Mouse (Mus musculus) kidney, embryonic 14.5 days (tissue): ENCODE measurements around the gene 2310039H08Rik. TPM values are rescaled to one million over a fixed set of nuclear protein-coding genes. Genes with fewer than 3 reads are reported as not detected.

Experiments
- ATAC-seq: fragments of 200-750 bp; cut with Nextera tagmentation; 2 replicates; pipeline ENCODE4 v1.8.0; 2017; ENCODE audit warnings: moderate number of reproducible peaks, mild to moderate bottlenecking, moderate TSS enrichment, moderate library complexity; ENCODE audit not compliant: low FRiP score, low TSS enrichment
- H3K27ac ChIP-seq: fragments of 300-500 bp; sonication (generic); 2 replicates; pipeline ENCODE4 v1.5.1; 2014; ENCODE audit warnings: low read depth, mild to moderate bottlenecking, low read length, moderate library complexity, mixed read lengths
- H3K27me3 ChIP-seq: fragments of 300-500 bp; sonication (generic); 2 replicates; pipeline ENCODE4 v1.6.1; 2014; ENCODE audit warnings: mild to moderate bottlenecking, low read length; ENCODE audit not compliant: control insufficient read depth, insufficient read depth
- H3K36me3 ChIP-seq: fragments of 300-500 bp; sonication (generic); 2 replicates; pipeline ENCODE4 v1.6.1; 2014; ENCODE audit warnings: low read length, mixed read lengths; ENCODE audit not compliant: control insufficient read depth, insufficient read depth
- H3K4me1 ChIP-seq: fragments of 300-500 bp; sonication (generic); 2 replicates; pipeline ENCODE4 v1.6.1; 2014; ENCODE audit warnings: low read length, mixed read lengths; ENCODE audit not compliant: control insufficient read depth, insufficient read depth
- H3K4me2 ChIP-seq: fragments of 300-500 bp; sonication (generic); replicated peaks from 2 replicates; pipeline ENCODE4 v1.6.1; 2014; ENCODE audit warnings: low read depth, mild to moderate bottlenecking, low read length
- H3K4me3 ChIP-seq: fragments of 300-500 bp; sonication (generic); 2 replicates; pipeline ENCODE4 v1.5.1; 2014; ENCODE audit warnings: mild to moderate bottlenecking, low read length
- H3K9ac ChIP-seq: fragments of 300-500 bp; sonication (generic); 2 replicates; pipeline ENCODE4 v1.6.1; 2014; ENCODE audit warnings: low read depth, mild to moderate bottlenecking, low read length, moderate library complexity
- H3K9me3 ChIP-seq: fragments of 300-500 bp; sonication (generic); 2 replicates; pipeline ENCODE4 v1.6.1; 2016; ENCODE audit warnings: low read length; ENCODE audit not compliant: control insufficient read depth
- WGBS: fragments of 180-500 bp; shearing (Covaris S2); extraction: QIAGEN DNeasy Blood & Tissue Kit; methylation state at CpG from one replicate; pipeline ENCODE4 v1.1.7; 2014; 5-methylcytosine and 5-hydroxymethylcytosine counted together
- polyA plus RNA-seq: library from polyadenylated mRNA; unstranded; fragments of >200 nt; fragmentation: Nextera tagmentation; extraction: Ambion mirVana; gene quantifications from 2 replicates; pipeline ENCODE4 v1.2.1, GENCODE M21; 2014

The 2310039H08Rik gene
- polyA plus RNA-seq, 1 experiment from 2014 or later, result 73.6 TPM

- H3K27me3 ChIP-seq, result no peaks in the 10 kb centered on the region
- H3K4me1 ChIP-seq, result peaks cover 7% of the 10 kb centered on the region; the same call in 1 of the 2 replicates
- no peaks in the 10 kb centered on the region for H3K9me3 ChIP-seq
- no peak overlapping the region for H3K4me3 ChIP-seq
- H3K27ac ChIP-seq, result no peak overlapping the region
- WGBS, result 91% methylated on average over 4 of the region's 4 CpGs
- peaks cover 21% of the 10 kb centered on the region for H3K36me3 ChIP-seq
- no peak overlapping the region for H3K9ac ChIP-seq
- no peak overlapping the region for H3K4me2 ChIP-seq
- ATAC-seq, result no peak
These were observed 1.4 kb upstream of the 2310039H08Rik start for GRCm38 (mm10) chr17:46771025-46771424.

DNA sequence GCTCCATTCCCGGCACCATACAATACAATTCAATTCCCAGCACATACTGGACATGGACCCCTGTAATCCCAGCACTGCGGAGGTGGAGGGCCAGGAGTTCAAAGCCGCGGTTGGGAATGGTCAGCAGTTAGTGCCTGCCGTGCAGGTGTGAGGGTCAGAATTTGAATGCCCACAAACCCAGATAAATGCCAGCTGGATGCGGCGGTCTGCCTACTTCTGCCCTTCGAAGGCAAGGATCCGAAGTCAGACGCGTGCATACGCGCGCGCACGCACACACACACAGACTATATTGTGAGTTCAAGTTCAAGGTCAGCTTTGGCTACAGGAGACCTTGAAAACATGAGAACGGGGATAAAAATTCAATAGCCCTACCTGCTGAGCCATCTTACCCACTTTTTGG is 819 bp upstream of the 2310039H08Rik start:
- Histone ChIP-seq H3K27ac (no peak overlapping the region), H3K4me3 (peak overlapping the region; percentile 60), H3K36me3 (peaks cover 27% of the 10 kb centered on the region), H3K27me3 (no peaks in the 10 kb centered on the region), H3K9ac (peak overlapping the region; percentile 78; the same call in 1 of the 2 replicates), H3K9me3 (no peaks in the 10 kb centered on the region), H3K4me2 (peak overlapping the region; percentile 57), H3K4me1 (peaks cover 7% of the 10 kb centered on the region; the same call in 1 of the 2 replicates)
- WGBS, result 61% methylated on average over 17 of the region's 17 CpGs
- ATAC-seq, result no peak

DNA sequence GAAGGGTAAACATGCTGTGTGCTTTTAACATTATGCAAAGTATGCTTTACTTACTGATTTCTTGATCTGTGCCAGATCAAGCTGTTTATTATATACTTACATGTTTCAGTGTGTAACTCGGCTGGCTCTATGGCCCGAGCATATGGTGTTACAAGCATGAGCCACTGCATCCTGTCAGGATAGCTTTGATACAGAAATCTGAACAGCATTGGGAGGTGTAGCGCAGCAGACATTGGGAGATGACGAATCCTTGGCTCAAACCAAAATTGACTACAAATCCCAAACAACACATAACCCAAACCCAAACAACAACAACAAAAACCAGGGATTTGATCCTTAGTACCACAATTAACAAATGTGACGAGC is 414 bp upstream of the 2310039H08Rik start:
- Histone ChIP-seq H3K9me3 (no peaks in the 10 kb centered on the region), H3K4me1 (peaks cover 7% of the 10 kb centered on the region; the same call in 1 of the 2 replicates), H3K27me3 (no peaks in the 10 kb centered on the region), H3K27ac (peak overlapping the region; percentile 44), H3K4me2 (peak overlapping the region; percentile 57), H3K4me3 (peak overlapping the region; percentile 60), H3K36me3 (peaks cover 29% of the 10 kb centered on the region), H3K9ac (peak overlapping the region; percentile 78; the same call in 1 of the 2 replicates)
- peak; percentile 45 for ATAC-seq
- 8% methylated on average over 5 of the region's 5 CpGs for WGBS

GRCm38 (mm10) chr17:46773278-46774130 is 1.1 kb downstream of the 2310039H08Rik start:
- ATAC-seq, result no peak
- WGBS, result 12% methylated on average over 19 of the region's 20 CpGs
- peak overlapping the region; percentile 44; the same call in 1 of the 2 replicates for H3K27ac ChIP-seq
- H3K4me3 ChIP-seq, result peak overlapping the region; percentile 60
- H3K27me3 ChIP-seq, result no peaks in the 10 kb centered on the region
- peaks cover 44% of the 10 kb centered on the region for H3K36me3 ChIP-seq
- peaks cover 7% of the 10 kb centered on the region; the same call in 1 of the 2 replicates for H3K4me1 ChIP-seq
- no peaks in the 10 kb centered on the region for H3K9me3 ChIP-seq
- H3K9ac ChIP-seq, result peak overlapping the region; percentile 78
- H3K4me2 ChIP-seq, result peak overlapping the region; percentile 57

DNA sequence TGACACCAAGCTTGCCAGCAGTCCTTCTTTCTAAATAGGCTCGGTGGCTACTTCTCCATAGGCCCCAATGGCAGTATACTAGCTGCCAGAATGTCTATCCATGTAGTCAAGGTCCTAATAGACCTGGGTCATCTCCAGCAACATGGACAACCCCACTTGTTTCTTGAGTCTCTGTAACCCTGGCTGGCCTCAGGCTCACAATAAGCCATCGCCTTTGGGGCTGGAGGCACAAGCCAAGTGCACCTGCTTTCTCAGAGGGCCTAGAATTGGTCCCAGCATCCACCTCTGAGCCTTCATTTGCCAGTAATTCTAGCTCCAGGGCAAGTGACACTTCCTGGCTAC is 1.7 kb downstream of the 2310039H08Rik start:
- H3K4me3 ChIP-seq, result no peak overlapping the region

DNA sequence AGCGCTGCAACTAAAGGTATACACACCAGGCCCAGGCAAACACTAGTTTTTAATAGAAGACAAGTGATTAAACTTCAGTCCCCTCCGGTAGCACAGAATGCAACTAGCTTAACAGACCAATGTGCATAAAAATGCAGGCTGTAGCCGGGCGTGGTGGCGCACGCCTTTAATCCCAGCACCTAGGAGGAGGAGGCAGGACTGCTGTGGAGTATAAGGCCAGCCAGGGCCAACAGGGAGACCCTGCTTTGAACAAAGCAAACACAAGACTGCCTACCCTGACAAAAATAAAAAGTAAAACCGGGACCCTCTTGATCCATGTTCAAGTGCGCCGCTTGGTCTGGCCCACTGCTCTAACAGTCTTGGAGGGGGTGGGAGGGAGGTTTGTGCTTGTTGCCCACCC is 2.6 kb downstream of the 2310039H08Rik start:
- 95% methylated on average over 9 of the region's 9 CpGs for WGBS
- H3K27ac ChIP-seq, result no peak overlapping the region
- peaks cover 59% of the 10 kb centered on the region for H3K36me3 ChIP-seq

More for the DNA sequence above, 1.7 kb downstream of the 2310039H08Rik start:
- no peak overlapping the region for H3K9ac ChIP-seq
- no peak overlapping the region; the same call in 1 of the 2 replicates for H3K4me2 ChIP-seq
- H3K36me3 ChIP-seq, result peaks cover 50% of the 10 kb centered on the region
- no peaks in the 10 kb centered on the region for H3K9me3 ChIP-seq
- H3K27me3 ChIP-seq, result no peaks in the 10 kb centered on the region
- no peak for ATAC-seq
- peaks cover 7% of the 10 kb centered on the region; the same call in 1 of the 2 replicates for H3K4me1 ChIP-seq
- H3K27ac ChIP-seq, result no peak overlapping the region
- WGBS, result 48% methylated on average over 2 of the region's 2 CpGs

DNA sequence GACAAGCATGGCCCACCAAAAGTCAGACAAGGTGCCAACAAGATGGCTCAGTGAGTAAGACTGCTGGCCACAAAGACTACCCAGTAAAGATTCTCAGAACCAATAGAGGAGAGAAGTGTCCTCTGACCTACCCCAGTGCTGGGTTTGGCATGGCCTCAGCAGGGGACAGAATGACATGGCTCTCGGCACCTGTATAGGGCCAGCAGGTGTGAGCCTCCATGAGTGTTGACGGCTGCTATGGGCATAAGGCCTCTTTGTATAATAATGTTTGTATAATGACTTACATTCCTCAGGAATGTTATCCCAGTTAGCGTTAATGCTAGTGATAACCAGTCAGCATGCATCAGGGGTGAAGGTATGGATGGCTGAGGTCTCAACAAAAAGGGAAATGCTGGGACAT is 3.7 kb downstream of the 2310039H08Rik start:
- H3K4me1 ChIP-seq, result peaks cover 7% of the 10 kb centered on the region; the same call in 1 of the 2 replicates
- H3K27me3 ChIP-seq, result no peaks in the 10 kb centered on the region
- no peaks in the 10 kb centered on the region for H3K9me3 ChIP-seq
- H3K9ac ChIP-seq, result no peak overlapping the region
- no peak for ATAC-seq
- 80% methylated on average over 3 of the region's 3 CpGs for WGBS
- H3K4me3 ChIP-seq, result no peak overlapping the region
- H3K4me2 ChIP-seq, result no peak overlapping the region
- H3K27ac ChIP-seq, result peak overlapping the region; percentile 4; the same call in 1 of the 2 replicates
- peaks cover 64% of the 10 kb centered on the region for H3K36me3 ChIP-seq

More for the DNA sequence above, 2.6 kb downstream of the 2310039H08Rik start:
- Histone ChIP-seq H3K9me3 (no peaks in the 10 kb centered on the region), H3K9ac (no peak overlapping the region), H3K4me3 (no peak overlapping the region), H3K4me1 (peaks cover 7% of the 10 kb centered on the region; the same call in 1 of the 2 replicates), H3K27me3 (no peaks in the 10 kb centered on the region), H3K4me2 (no peak overlapping the region)
- ATAC-seq, result no peak

GRCm38 (mm10) chr17:46781876-46782275 is 9.4 kb downstream of the 2310039H08Rik start:
- Histone ChIP-seq H3K4me3 (peak overlapping the region; percentile 60), H3K9ac (peak overlapping the region; percentile 73), H3K36me3 (peaks cover 36% of the 10 kb centered on the region), H3K4me1 (0 out of 2 replicates have a peak, but pooled peaks cover 6% of the 10 kb centered on the region), H3K4me2 (peak overlapping the region; percentile 63), H3K9me3 (no peaks in the 10 kb centered on the region), H3K27ac (peak overlapping the region; percentile 51; the same call in 1 of the 2 replicates), H3K27me3 (no peaks in the 10 kb centered on the region)
- 4% methylated on average over 11 of the region's 11 CpGs for WGBS
- ATAC-seq, result peak; percentile 4; the same call in 1 of the 2 replicates
